Mouse (Mus musculus) ES-E14 (cell line): Measurements from ENCODE around the gene Cdc42bpa.

Experiments
- HCFC1 ChIP-seq: IDR thresholded peaks from 2 replicates; pipeline ENCODE4 v1.6.1; 2012; ENCODE audit warnings: low read length, inconsistent platforms, borderline replicate concordance; ENCODE audit not compliant: insufficient read depth
- MAFK ChIP-seq: IDR thresholded peaks from 2 replicates; pipeline ENCODE4 v1.6.1; 2014; ENCODE audit warnings: mild to moderate bottlenecking, low read depth, low read length, inconsistent platforms; ENCODE audit not compliant: insufficient read depth
- ZNF384 ChIP-seq: IDR thresholded peaks from 2 replicates; pipeline ENCODE4 v1.6.1; 2012; ENCODE audit warnings: low read depth, low read length, inconsistent platforms

GRCm38 (mm10) chr1:180171883-180172282, 211.6 kb downstream of the Cdc42bpa start:
- TF ChIP-seq ZNF384: no peak
- TF ChIP-seq MAFK: no peak
- TF ChIP-seq HCFC1: no peak
